Mouse (Mus musculus): ENCODE results near the gene Srarp. TPM values are rescaled to one million over a fixed set of nuclear protein-coding genes. Genes with fewer than 3 reads are reported as not detected.

Srarp gene
- polyA plus RNA-seq, 1 experiment from 2014 or later = 0.35 TPM

GRCm38 (mm10) chr4:141469343-141469742 is 33.4 kb upstream of the Srarp start:
- peaks cover 85% of the 10 kb centered on the region for H3K36me3 ChIP-seq (ENCODE audit: control insufficient read depth, insufficient read depth, low read length)
- H3K27me3 ChIP-seq (replicated peaks; ENCODE audit: control insufficient read depth, insufficient read depth, low read length) = no peaks in the 10 kb centered on the region
- no peaks in the 10 kb centered on the region for H3K9me3 ChIP-seq (ENCODE audit: control insufficient read depth, low read length)
- no peak overlapping the region for H3K4me3 ChIP-seq (ENCODE audit: low read length)
- no peak overlapping the region for H3K4me2 ChIP-seq (ENCODE audit: low read length)
- H3K9ac ChIP-seq (ENCODE audit: low read depth, low read length) = no peak overlapping the region
- H3K27ac ChIP-seq (ENCODE audit: low read depth, low read length) = no peak overlapping the region
- no peaks in the 10 kb centered on the region for H3K4me1 ChIP-seq (ENCODE audit: control insufficient read depth, insufficient read depth, low read depth, low read length)
- WGBS = 94% methylated on average over 9 of the region's 9 CpGs
- ATAC-seq = no peak

GRCm38 (mm10) chr4:141468576-141468975 is 32.7 kb upstream of the Srarp start:
- Histone ChIP-seq H3K27ac (ENCODE audit: low read depth, low read length) (no peak overlapping the region), H3K9ac (ENCODE audit: low read depth, low read length) (no peak overlapping the region), H3K4me1 (ENCODE audit: control insufficient read depth, insufficient read depth, low read depth, low read length) (no peaks in the 10 kb centered on the region), H3K4me2 (ENCODE audit: low read length) (no peak overlapping the region), H3K27me3 (replicated peaks; ENCODE audit: control insufficient read depth, insufficient read depth, low read length) (no peaks in the 10 kb centered on the region), H3K9me3 (ENCODE audit: control insufficient read depth, low read length) (no peaks in the 10 kb centered on the region), H3K4me3 (ENCODE audit: low read length) (no peak overlapping the region), H3K36me3 (ENCODE audit: control insufficient read depth, insufficient read depth, low read length) (peaks cover 84% of the 10 kb centered on the region)
- ATAC-seq = no peak
- WGBS = 55% methylated on average over 10 of the region's 10 CpGs

GRCm38 (mm10) chr4:141467581-141467927 is 31.6 kb upstream of the Srarp start:
- Histone ChIP-seq H3K4me2 (ENCODE audit: low read length) (no peak overlapping the region), H3K9me3 (ENCODE audit: control insufficient read depth, low read length) (no peaks in the 10 kb centered on the region), H3K4me3 (ENCODE audit: low read length) (no peak overlapping the region), H3K9ac (ENCODE audit: low read depth, low read length) (no peak overlapping the region), H3K4me1 (ENCODE audit: control insufficient read depth, insufficient read depth, low read depth, low read length) (no peaks in the 10 kb centered on the region), H3K27ac (ENCODE audit: low read depth, low read length) (no peak overlapping the region), H3K27me3 (replicated peaks; ENCODE audit: control insufficient read depth, insufficient read depth, low read length) (no peaks in the 10 kb centered on the region), H3K36me3 (ENCODE audit: control insufficient read depth, insufficient read depth, low read length) (peaks cover 80% of the 10 kb centered on the region)
- no peak for ATAC-seq
- WGBS = 86% methylated on average over 6 of the region's 6 CpGs

DNA sequence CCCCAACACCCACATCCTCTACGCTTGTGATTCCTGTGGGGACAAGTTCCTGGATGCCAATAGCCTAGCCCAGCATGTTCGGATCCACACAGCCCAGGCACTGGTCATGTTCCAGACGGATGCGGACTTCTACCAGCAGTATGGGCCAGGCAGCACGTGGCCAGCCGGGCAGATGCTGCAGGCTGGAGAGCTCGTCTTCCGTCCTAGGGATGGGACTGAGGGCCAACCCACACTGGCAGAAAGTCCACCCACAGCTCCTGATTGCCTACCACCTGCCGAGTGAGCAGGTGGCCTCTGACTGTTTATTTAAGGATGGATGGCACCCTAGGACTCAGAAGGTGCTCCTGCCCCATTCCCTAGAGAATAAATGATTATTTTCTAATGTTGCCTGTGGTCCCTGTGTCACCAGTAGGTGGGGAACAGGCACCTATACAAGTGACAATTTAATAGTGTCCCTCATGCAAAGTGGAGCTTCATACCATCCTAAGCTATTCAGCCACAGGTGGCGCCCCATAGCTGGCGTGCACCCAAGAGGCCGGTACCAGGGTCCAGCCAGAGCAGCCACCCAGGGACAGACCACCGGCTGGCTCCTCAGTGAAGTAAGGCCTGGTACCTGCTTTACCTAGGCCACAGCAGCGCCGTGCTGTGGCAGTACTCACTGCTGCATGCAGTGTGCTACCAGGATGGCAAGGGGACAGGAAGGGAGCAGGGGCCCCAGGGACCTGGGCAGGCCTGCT is 31.1 kb upstream of the Srarp start:
- Histone ChIP-seq H3K27ac (ENCODE audit: low read depth, low read length) (no peak overlapping the region), H3K9ac (ENCODE audit: low read depth, low read length) (no peak overlapping the region), H3K9me3 (ENCODE audit: control insufficient read depth, low read length) (no peaks in the 10 kb centered on the region), H3K4me1 (ENCODE audit: control insufficient read depth, insufficient read depth, low read depth, low read length) (no peaks in the 10 kb centered on the region), H3K36me3 (ENCODE audit: control insufficient read depth, insufficient read depth, low read length) (peaks cover 74% of the 10 kb centered on the region), H3K27me3 (replicated peaks; ENCODE audit: control insufficient read depth, insufficient read depth, low read length) (no peaks in the 10 kb centered on the region), H3K4me3 (ENCODE audit: low read length) (no peak overlapping the region), H3K4me2 (ENCODE audit: low read length) (no peak overlapping the region)
- ATAC-seq = no peak
- 74% methylated on average over 15 of the region's 15 CpGs for WGBS

- Histone ChIP-seq H3K9ac (ENCODE audit: low read depth, low read length) (no peak overlapping the region), H3K4me1 (ENCODE audit: control insufficient read depth, insufficient read depth, low read depth, low read length) (no peaks in the 10 kb centered on the region), H3K27ac (ENCODE audit: low read depth, low read length) (no peak overlapping the region), H3K4me3 (ENCODE audit: low read length) (no peak overlapping the region), H3K4me2 (ENCODE audit: low read length) (no peak overlapping the region), H3K27me3 (replicated peaks; ENCODE audit: control insufficient read depth, insufficient read depth, low read length) (no peaks in the 10 kb centered on the region), H3K9me3 (ENCODE audit: control insufficient read depth, low read length) (no peaks in the 10 kb centered on the region), H3K36me3 (ENCODE audit: control insufficient read depth, insufficient read depth, low read length) (peaks cover 68% of the 10 kb centered on the region)
- ATAC-seq = no peak
- 88% methylated on average over 16 of the region's 16 CpGs for WGBS
Observed at GRCm38 (mm10) chr4:141466289-141466795, 30.4 kb upstream of the Srarp start.

DNA sequence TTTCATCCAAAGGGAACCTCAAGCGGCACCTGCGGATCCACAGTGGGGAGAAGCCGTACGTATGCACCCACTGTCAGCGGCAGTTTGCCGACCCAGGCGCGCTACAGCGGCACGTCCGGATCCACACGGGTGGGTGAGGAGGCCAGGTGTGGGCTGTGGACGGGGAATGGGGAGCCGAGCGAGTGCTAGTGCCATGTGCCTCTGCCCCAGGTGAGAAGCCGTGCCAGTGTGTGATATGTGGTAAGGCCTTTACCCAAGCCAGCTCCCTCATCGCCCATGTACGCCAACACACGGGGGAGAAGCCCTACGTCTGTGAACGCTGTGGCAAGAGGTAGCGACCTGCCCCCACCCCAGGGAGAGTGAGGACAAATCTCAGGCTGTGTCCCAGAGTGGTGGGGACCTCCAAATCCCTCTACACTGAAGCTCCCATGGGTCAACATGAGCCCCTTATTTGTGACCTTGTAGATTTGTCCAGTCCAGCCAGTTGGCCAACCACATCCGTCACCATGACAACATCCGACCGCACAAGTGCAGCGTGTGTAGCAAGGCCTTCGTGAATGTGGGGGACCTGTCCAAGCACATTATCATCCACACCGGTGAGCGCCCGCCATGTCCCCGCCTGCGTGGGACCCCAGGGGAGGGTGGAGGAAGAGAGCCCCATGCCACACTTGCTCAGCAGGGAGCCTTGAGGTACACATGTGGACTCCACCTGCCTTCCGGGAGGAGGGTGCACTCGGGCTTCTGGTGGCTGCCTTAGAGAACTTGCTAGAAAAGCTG is 29.8 kb upstream of the Srarp start:
- Histone ChIP-seq H3K27me3 (replicated peaks; ENCODE audit: control insufficient read depth, insufficient read depth, low read length) (no peaks in the 10 kb centered on the region), H3K4me1 (ENCODE audit: control insufficient read depth, insufficient read depth, low read depth, low read length) (no peaks in the 10 kb centered on the region; the same call in 1 of the 2 replicates), H3K4me3 (ENCODE audit: low read length) (no peak overlapping the region), H3K4me2 (ENCODE audit: low read length) (no peak overlapping the region), H3K9ac (ENCODE audit: low read depth, low read length) (no peak overlapping the region), H3K27ac (ENCODE audit: low read depth, low read length) (no peak overlapping the region), H3K36me3 (ENCODE audit: control insufficient read depth, insufficient read depth, low read length) (peaks cover 62% of the 10 kb centered on the region), H3K9me3 (ENCODE audit: control insufficient read depth, low read length) (no peaks in the 10 kb centered on the region)
- ATAC-seq = no peak
- WGBS = 87% methylated on average over 34 of the region's 34 CpGs

DNA sequence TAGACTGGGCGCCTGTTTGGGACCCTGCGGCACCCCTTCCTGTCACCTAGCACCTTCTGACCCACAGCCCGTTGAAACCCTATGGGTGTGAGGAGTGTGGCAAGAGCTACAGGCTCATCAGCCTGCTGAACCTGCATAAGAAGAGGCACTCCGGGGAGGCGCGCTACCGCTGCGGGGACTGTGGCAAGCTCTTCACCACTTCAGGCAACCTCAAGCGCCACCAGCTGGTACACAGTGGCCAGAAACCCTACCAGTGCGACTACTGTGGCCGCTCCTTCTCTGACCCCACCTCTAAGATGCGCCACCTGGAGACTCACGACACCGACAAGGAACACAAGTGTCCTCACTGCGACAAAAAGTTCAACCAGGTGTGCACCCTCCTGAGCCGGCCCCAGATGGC is 28.8 kb upstream of the Srarp start:
- Histone ChIP-seq H3K4me2 (ENCODE audit: low read length) (no peak overlapping the region), H3K27me3 (replicated peaks; ENCODE audit: control insufficient read depth, insufficient read depth, low read length) (no peaks in the 10 kb centered on the region), H3K36me3 (ENCODE audit: control insufficient read depth, insufficient read depth, low read length) (peaks cover 57% of the 10 kb centered on the region), H3K9ac (ENCODE audit: low read depth, low read length) (no peak overlapping the region), H3K9me3 (ENCODE audit: control insufficient read depth, low read length) (no peaks in the 10 kb centered on the region), H3K4me1 (ENCODE audit: control insufficient read depth, insufficient read depth, low read depth, low read length) (no peaks in the 10 kb centered on the region; the same call in 1 of the 2 replicates), H3K27ac (ENCODE audit: low read depth, low read length) (no peak overlapping the region), H3K4me3 (ENCODE audit: low read length) (no peak overlapping the region)
- WGBS = 71% methylated on average over 16 of the region's 16 CpGs
- ATAC-seq = no peak

- no peak overlapping the region for H3K4me3 ChIP-seq (ENCODE audit: low read length)
- no peak for ATAC-seq
- no peaks in the 10 kb centered on the region for H3K27me3 ChIP-seq (replicated peaks; ENCODE audit: control insufficient read depth, insufficient read depth, low read length)
- WGBS = 80% methylated on average over 14 of the region's 14 CpGs
- no peak overlapping the region for H3K4me2 ChIP-seq (ENCODE audit: low read length)
- H3K9me3 ChIP-seq (ENCODE audit: control insufficient read depth, low read length) = no peaks in the 10 kb centered on the region
- H3K27ac ChIP-seq (ENCODE audit: low read depth, low read length) = no peak overlapping the region
- H3K9ac ChIP-seq (ENCODE audit: low read depth, low read length) = no peak overlapping the region
- peaks cover under 1% of the 10 kb centered on the region; the same call in 1 of the 2 replicates for H3K4me1 ChIP-seq (ENCODE audit: control insufficient read depth, insufficient read depth, low read depth, low read length)
- H3K36me3 ChIP-seq (ENCODE audit: control insufficient read depth, insufficient read depth, low read length) = peaks cover 45% of the 10 kb centered on the region
Observed at GRCm38 (mm10) chr4:141463472-141463871, 27.6 kb upstream of the Srarp start.

DNA sequence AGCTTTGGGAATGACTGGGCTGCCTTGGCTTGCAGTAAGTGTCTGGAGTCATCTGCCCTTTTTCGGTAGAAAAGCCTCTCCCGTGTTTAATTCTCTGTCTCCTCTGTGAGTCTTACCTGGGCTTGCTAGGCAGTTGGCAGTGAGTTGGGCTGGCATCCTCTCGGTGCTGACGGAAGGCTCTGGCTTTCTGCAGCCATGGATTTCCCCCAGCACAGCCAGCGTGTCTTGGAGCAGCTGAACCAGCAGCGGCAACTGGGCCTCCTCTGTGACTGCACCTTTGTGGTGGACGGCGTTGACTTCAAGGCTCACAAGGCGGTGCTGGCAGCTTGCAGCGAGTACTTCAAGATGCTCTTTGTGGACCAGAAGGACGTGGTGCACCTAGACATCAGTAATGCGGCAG is 25.7 kb upstream of the Srarp start:
- H3K9ac ChIP-seq (ENCODE audit: low read depth, low read length) = no peak overlapping the region
- no peak for ATAC-seq
- H3K36me3 ChIP-seq (ENCODE audit: control insufficient read depth, insufficient read depth, low read length) = peaks cover 31% of the 10 kb centered on the region
- no peak overlapping the region for H3K4me2 ChIP-seq (ENCODE audit: low read length)
- H3K4me3 ChIP-seq (ENCODE audit: low read length) = no peak overlapping the region
- no peak overlapping the region for H3K27ac ChIP-seq (ENCODE audit: low read depth, low read length)
- H3K4me1 ChIP-seq (ENCODE audit: control insufficient read depth, insufficient read depth, low read depth, low read length) = peaks cover 6% of the 10 kb centered on the region; the same call in 1 of the 2 replicates
- no peaks in the 10 kb centered on the region for H3K9me3 ChIP-seq (ENCODE audit: control insufficient read depth, low read length)
- no peaks in the 10 kb centered on the region for H3K27me3 ChIP-seq (replicated peaks; ENCODE audit: control insufficient read depth, insufficient read depth, low read length)
- WGBS = 88% methylated on average over 12 of the region's 12 CpGs
